Mouse (Mus musculus): ENCODE measurements at regions not wholly inside any gene's neighbourhood (a gene's known extent, or its start where the extent isn't known, plus 50 kb on each side); places are given as distances from the start of the nearest gene placed in this dataset.
"Not testable (repeated sequence)": the region's sequence is repeated elsewhere in the genome, so short reads cannot be mapped to it uniquely, and the experiment has no call there.

GRCm38 (mm10) chr16:93308666-93309360 lies 295.1 kb downstream of the Setd4 start:
- no peak overlapping the region for H3K4me2 ChIP-seq (ENCODE audit: low read depth, low read length)
- no peak overlapping the region for H3K27ac ChIP-seq (ENCODE audit: low read length)
- no peaks in the 10 kb centered on the region for H3K36me3 ChIP-seq (ENCODE audit: control insufficient read depth, insufficient read depth, low read length)
- 88% methylated on average over 2 of the region's 2 CpGs for WGBS
- H3K9ac ChIP-seq (ENCODE audit: low read depth, low read length), result no peak overlapping the region
- no peak overlapping the region for H3K4me3 ChIP-seq (ENCODE audit: low read length)
- H3K9me3 ChIP-seq (ENCODE audit: control insufficient read depth, low read length), result no peaks in the 10 kb centered on the region
- H3K27me3 ChIP-seq (replicated peaks; ENCODE audit: control insufficient read depth, insufficient read depth, low read length), result no peaks in the 10 kb centered on the region
- no peak for ATAC-seq
- no peaks in the 10 kb centered on the region for H3K4me1 ChIP-seq (ENCODE audit: control insufficient read depth, insufficient read depth, low read length)

- Histone ChIP-seq H3K27ac (ENCODE audit: low read length) (no peak overlapping the region), H3K36me3 (ENCODE audit: control insufficient read depth, insufficient read depth, low read length) (no peaks in the 10 kb centered on the region), H3K9ac (ENCODE audit: low read depth, low read length) (no peak overlapping the region), H3K27me3 (replicated peaks; ENCODE audit: control insufficient read depth, insufficient read depth, low read length) (no peaks in the 10 kb centered on the region), H3K9me3 (ENCODE audit: control insufficient read depth, low read length) (no peaks in the 10 kb centered on the region), H3K4me2 (ENCODE audit: low read depth, low read length) (no peak overlapping the region), H3K4me3 (ENCODE audit: low read length) (no peak overlapping the region), H3K4me1 (ENCODE audit: control insufficient read depth, insufficient read depth, low read length) (no peaks in the 10 kb centered on the region)
- WGBS, result 89% methylated on average over 18 of the region's 18 CpGs
- ATAC-seq, result no peak
These were observed 296.9 kb downstream of the Setd4 start for GRCm38 (mm10) chr16:93306951-93307350.

- ATAC-seq; H3K4me1 ChIP-seq (ENCODE audit: control insufficient read depth, insufficient read depth, low read length); H3K27ac ChIP-seq (ENCODE audit: low read length); H3K4me3 ChIP-seq (ENCODE audit: low read length); H3K9ac ChIP-seq (ENCODE audit: low read depth, low read length); H3K9me3 ChIP-seq (ENCODE audit: control insufficient read depth, low read length); H3K27me3 ChIP-seq (replicated peaks; ENCODE audit: control insufficient read depth, insufficient read depth, low read length); H3K4me2 ChIP-seq (ENCODE audit: low read depth, low read length); H3K36me3 ChIP-seq (ENCODE audit: control insufficient read depth, insufficient read depth, low read length): not testable (repeated sequence)
- 59% methylated on average over 7 of the region's 7 CpGs for whole genome bisulfite sequencing
These were observed 297.7 kb downstream of the Setd4 start for GRCm38 (mm10) chr16:93306140-93306539.

- WGBS, result 33% methylated on average over 5 of the region's 5 CpGs
These were observed 309.4 kb downstream of the Setd4 start for GRCm38 (mm10) chr16:93294430-93294829.

GRCm38 (mm10) chr16:93292965-93293653 lies 310.8 kb downstream of the Setd4 start:
- Histone ChIP-seq H3K36me3 (ENCODE audit: control insufficient read depth, insufficient read depth, low read length) (no peaks in the 10 kb centered on the region), H3K27ac (ENCODE audit: low read length) (no peak overlapping the region), H3K27me3 (replicated peaks; ENCODE audit: control insufficient read depth, insufficient read depth, low read length) (no peaks in the 10 kb centered on the region), H3K4me3 (ENCODE audit: low read length) (no peak overlapping the region), H3K4me2 (ENCODE audit: low read depth, low read length) (peak overlapping the region; percentile 43), H3K4me1 (ENCODE audit: control insufficient read depth, insufficient read depth, low read length) (peaks cover 10% of the 10 kb centered on the region; the same call in 1 of the 2 replicates), H3K9ac (ENCODE audit: low read depth, low read length) (no peak overlapping the region), H3K9me3 (ENCODE audit: control insufficient read depth, low read length) (no peaks in the 10 kb centered on the region)
- ATAC-seq, result peak; percentile 94
- WGBS, result 29% methylated on average over 13 of the region's 13 CpGs

More at GRCm38 (mm10) chr16:93294430-93294829, 309.4 kb downstream of the Setd4 start:
- Histone ChIP-seq H3K36me3 (ENCODE audit: control insufficient read depth, insufficient read depth, low read length) (no peaks in the 10 kb centered on the region), H3K4me1 (ENCODE audit: control insufficient read depth, insufficient read depth, low read length) (peaks cover 10% of the 10 kb centered on the region; the same call in 1 of the 2 replicates), H3K27me3 (replicated peaks; ENCODE audit: control insufficient read depth, insufficient read depth, low read length) (no peaks in the 10 kb centered on the region), H3K9ac (ENCODE audit: low read depth, low read length) (no peak overlapping the region), H3K27ac (ENCODE audit: low read length) (no peak overlapping the region), H3K4me3 (ENCODE audit: low read length) (no peak overlapping the region), H3K4me2 (ENCODE audit: low read depth, low read length) (no peak overlapping the region), H3K9me3 (ENCODE audit: control insufficient read depth, low read length) (no peaks in the 10 kb centered on the region)
- ATAC-seq, result no peak

- Histone ChIP-seq H3K4me3 (ENCODE audit: low read length) (peak overlapping the region; percentile 29), H3K9me3 (ENCODE audit: control insufficient read depth, low read length) (no peaks in the 10 kb centered on the region), H3K9ac (ENCODE audit: low read depth, low read length) (no peak overlapping the region), H3K36me3 (ENCODE audit: control insufficient read depth, insufficient read depth, low read length) (no peaks in the 10 kb centered on the region), H3K4me1 (ENCODE audit: control insufficient read depth, insufficient read depth, low read length) (peaks cover 10% of the 10 kb centered on the region; the same call in 1 of the 2 replicates), H3K27me3 (replicated peaks; ENCODE audit: control insufficient read depth, insufficient read depth, low read length) (no peaks in the 10 kb centered on the region), H3K4me2 (ENCODE audit: low read depth, low read length) (peak overlapping the region; percentile 43), H3K27ac (ENCODE audit: low read length) (no peak overlapping the region)
- WGBS, result 42% methylated on average over 14 of the region's 14 CpGs
- ATAC-seq, result peak; percentile 75
These were observed 311.6 kb downstream of the Setd4 start for GRCm38 (mm10) chr16:93292181-93292834.

- no peak overlapping the region for H3K4me3 ChIP-seq (ENCODE audit: low read length)
- H3K4me2 ChIP-seq (ENCODE audit: low read depth, low read length), result no peak overlapping the region
- H3K9me3 ChIP-seq (ENCODE audit: control insufficient read depth, low read length), result no peaks in the 10 kb centered on the region
- H3K9ac ChIP-seq (ENCODE audit: low read depth, low read length), result no peak overlapping the region
- no peak for ATAC-seq
- no peak overlapping the region for H3K27ac ChIP-seq (ENCODE audit: low read length)
- WGBS, result 64% methylated on average over 3 of the region's 3 CpGs
- no peaks in the 10 kb centered on the region for H3K27me3 ChIP-seq (replicated peaks; ENCODE audit: control insufficient read depth, insufficient read depth, low read length)
- no peaks in the 10 kb centered on the region for H3K36me3 ChIP-seq (ENCODE audit: control insufficient read depth, insufficient read depth, low read length)
- H3K4me1 ChIP-seq (ENCODE audit: control insufficient read depth, insufficient read depth, low read length), result peaks cover 7% of the 10 kb centered on the region; the same call in 1 of the 2 replicates
These were observed 315.8 kb downstream of the Setd4 start for GRCm38 (mm10) chr16:93288036-93288435.

GRCm38 (mm10) chr16:93287520-93287919 lies 316.3 kb downstream of the Setd4 start:
- no peaks in the 10 kb centered on the region for H3K27me3 ChIP-seq (replicated peaks; ENCODE audit: control insufficient read depth, insufficient read depth, low read length)
- no peak overlapping the region for H3K4me2 ChIP-seq (ENCODE audit: low read depth, low read length)
- no peak overlapping the region for H3K27ac ChIP-seq (ENCODE audit: low read length)
- no peak for ATAC-seq
- 0 out of 2 replicates have a peak, but pooled peaks cover 3% of the 10 kb centered on the region for H3K4me1 ChIP-seq (ENCODE audit: control insufficient read depth, insufficient read depth, low read length)
- 71% methylated on average over 2 of the region's 2 CpGs for WGBS
- H3K4me3 ChIP-seq (ENCODE audit: low read length), result no peak overlapping the region
- no peak overlapping the region for H3K9ac ChIP-seq (ENCODE audit: low read depth, low read length)
- no peaks in the 10 kb centered on the region for H3K36me3 ChIP-seq (ENCODE audit: control insufficient read depth, insufficient read depth, low read length)
- no peaks in the 10 kb centered on the region for H3K9me3 ChIP-seq (ENCODE audit: control insufficient read depth, low read length)

GRCm38 (mm10) chr16:93286816-93287215 lies 317.0 kb downstream of the Setd4 start:
- H3K36me3 ChIP-seq (ENCODE audit: control insufficient read depth, insufficient read depth, low read length), result no peaks in the 10 kb centered on the region
- H3K27me3 ChIP-seq (replicated peaks; ENCODE audit: control insufficient read depth, insufficient read depth, low read length), result no peaks in the 10 kb centered on the region
- H3K9me3 ChIP-seq (ENCODE audit: control insufficient read depth, low read length), result no peaks in the 10 kb centered on the region
- H3K9ac ChIP-seq (ENCODE audit: low read depth, low read length), result no peak overlapping the region
- no peak overlapping the region for H3K4me3 ChIP-seq (ENCODE audit: low read length)
- no peak for ATAC-seq
- no peak overlapping the region for H3K27ac ChIP-seq (ENCODE audit: low read length)
- H3K4me1 ChIP-seq (ENCODE audit: control insufficient read depth, insufficient read depth, low read length), result no peaks in the 10 kb centered on the region
- 92% methylated on average over 3 of the region's 3 CpGs for WGBS
- no peak overlapping the region for H3K4me2 ChIP-seq (ENCODE audit: low read depth, low read length)

All from intestine, embryonic 16.5 days (tissue).